Mouse (Mus musculus): ENCODE results near the gene Prkg1. TPM values are rescaled to one million over a fixed set of nuclear protein-coding genes. Genes with fewer than 3 reads are reported as not detected.
A peak's percentile ranks its signal among the peaks of the same experiment; 100 is the strongest.

Prkg1 gene
- total RNA-seq, 2 experiments from 2014 or later, result 13.8 to 20.2 TPM

DNA sequence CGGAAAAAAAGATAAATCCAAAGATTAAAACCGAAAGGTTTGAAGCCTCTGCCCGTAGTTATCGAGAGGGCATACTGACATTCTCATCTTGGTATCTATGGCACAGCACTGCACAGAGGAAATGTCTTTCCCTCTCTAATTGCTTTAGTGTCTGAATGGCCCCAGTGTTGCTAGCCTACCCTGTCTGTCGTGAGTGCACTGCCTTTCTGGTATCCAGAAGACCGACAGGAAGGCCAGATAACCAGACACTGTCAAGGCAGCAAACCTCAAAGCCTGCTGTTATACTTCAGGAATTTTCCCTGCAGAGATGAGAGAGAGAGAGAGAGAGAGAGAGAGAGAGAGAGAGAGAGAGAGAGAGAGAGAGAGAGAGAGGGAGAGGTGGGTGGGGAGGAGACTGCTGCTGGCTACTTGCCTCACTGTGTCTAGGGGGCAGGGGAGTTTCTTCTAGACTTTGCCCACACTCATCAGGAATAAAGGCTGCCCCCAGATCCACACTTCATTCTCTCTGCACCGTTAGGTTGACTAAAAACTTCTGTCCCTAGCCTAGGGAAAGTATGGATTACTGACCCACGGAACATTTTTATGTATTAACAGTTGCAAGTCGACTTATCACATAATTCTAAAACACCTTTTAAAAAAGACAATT, 10.1 kb downstream of the Prkg1 start:
- intact Hi-C loops (cut with DNase I), result loop anchor here (10.0 kb wide), 2 partner anchors 1090 to 1510 kb away; no protein-coding TSS in a partner anchor
- DNase-seq (ENCODE audit: low spot score in 2 of 2), result no peak

DNA sequence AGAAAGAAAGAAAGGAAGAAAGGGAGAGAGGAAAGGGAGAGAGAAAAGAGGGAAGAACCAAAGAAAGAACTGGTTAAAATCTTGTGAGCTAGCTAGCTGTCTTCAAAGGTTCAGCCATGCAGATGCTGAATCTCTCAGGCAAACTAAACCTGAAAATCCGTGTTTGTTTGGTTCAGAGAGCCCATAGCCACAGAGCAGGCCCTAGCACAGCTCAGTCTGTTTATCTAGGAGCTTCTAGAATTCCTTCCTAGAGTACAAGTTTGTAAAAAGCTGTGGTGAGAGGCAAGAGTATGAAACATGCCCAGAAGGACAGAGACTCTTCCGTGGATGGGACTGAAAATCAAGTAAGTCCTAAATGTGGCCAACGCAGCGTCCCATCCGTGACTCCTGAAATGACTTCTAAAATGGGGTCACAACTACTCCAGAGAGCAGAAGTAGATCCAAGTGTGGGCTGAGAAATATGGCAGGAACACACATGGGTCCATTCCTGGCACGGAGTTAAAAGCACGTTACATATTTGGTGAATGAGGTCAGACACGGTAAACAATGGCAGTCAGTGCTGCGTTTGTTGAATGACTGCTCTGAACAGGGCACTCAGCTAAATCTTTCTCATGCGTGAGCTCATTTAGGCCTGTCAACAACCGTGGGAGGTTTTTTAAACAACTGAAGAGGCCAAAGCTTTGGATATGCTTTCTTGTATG, 13.7 kb downstream of the Prkg1 start:
- intact Hi-C loops (cut with DNase I), result loop anchor here (10.0 kb wide), 2 partner anchors 1086 to 1506 kb away; no protein-coding TSS in a partner anchor
- no peak for DNase-seq (ENCODE audit: low spot score in 2 of 2)

DNA sequence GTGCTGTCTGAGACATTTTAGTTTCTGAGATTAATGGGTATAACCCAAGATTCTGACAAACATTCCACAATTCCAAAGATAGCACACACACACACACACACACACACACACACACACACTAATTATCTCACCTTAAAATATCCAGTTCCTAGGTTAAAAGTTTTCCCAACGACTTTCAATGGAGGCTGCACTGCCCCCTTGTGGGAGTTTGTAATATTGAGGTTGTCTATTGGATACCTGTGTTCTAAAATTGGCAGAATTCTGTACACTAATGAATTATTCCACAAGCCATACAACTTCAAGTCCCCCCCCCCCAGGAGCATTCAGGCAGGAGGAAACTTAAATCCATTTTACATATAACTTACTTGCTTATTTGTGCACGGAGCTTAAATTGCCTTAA, 18.2 kb downstream of the Prkg1 start:
- intact Hi-C loops (cut with DNase I), result loop anchor here (5.0 kb wide), 1 partner anchor 904 kb away; no protein-coding TSS in a partner anchor
- peak in 1 of 2 experiments; percentile 14 for DNase-seq (ENCODE audit: low spot score in 2 of 2)

DNA sequence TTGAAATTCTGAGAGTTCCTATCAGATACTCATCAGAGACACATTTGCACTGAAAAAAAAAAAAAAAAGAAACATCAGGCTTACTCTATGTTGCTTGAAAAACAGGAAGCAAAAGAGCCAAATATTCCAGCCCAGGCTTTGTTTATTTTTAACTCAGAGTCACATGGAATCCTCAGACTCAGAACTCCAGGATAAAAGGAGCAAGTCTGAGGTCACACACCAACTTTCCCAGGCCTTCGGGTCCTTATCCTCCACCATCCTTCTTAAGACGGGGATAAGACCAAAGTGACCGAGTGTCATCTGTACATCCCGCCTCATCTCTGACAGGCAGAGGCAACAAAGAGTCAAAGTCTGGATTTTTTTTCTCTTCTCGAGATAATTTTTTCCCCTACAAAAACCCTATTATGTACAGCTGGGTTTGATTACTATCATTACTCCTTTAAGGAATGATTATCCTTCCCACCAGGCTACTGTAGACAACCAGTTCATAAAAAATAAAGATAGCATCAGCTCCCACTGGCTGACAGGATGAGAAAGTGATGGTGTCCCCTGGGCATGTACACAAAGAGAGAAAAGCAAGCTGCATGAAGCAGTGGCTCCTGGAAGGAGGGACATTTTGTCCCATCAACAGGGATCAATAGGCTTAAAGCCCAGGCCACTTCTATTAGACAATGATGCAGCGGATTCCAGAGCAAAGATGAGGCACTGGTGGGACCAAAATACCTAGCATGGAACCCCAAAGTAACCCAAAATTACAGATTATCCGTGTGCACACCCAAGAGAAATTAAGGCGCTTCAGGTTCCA, 21.4 kb downstream of the Prkg1 start:
- intact Hi-C loops (cut with DNase I), result no loop called here
- no peak for DNase-seq (ENCODE audit: low spot score in 2 of 2)

DNA sequence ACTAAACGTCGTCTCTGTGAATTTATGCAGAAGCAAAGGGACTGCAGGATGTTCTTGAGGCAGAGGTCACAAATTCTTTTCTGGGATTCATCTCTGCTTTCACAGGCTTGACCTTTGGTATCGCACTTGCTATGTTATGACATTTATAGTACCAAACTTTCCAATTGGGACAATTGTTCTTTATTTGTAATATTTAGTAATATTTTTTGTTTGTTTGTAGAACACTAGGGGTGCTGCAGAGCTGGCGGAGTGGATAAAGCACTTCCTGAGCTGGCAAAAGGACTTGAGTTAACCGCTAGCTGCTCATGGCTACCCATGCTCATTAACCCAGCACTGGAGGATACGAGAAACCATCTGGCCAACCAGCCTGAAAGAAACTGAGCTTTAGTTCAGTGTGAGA, 49.9 kb downstream of the Prkg1 start:
- no peak for DNase-seq (ENCODE audit: low spot score in 2 of 2)
- intact Hi-C loops (cut with DNase I), result no loop called here

DNA sequence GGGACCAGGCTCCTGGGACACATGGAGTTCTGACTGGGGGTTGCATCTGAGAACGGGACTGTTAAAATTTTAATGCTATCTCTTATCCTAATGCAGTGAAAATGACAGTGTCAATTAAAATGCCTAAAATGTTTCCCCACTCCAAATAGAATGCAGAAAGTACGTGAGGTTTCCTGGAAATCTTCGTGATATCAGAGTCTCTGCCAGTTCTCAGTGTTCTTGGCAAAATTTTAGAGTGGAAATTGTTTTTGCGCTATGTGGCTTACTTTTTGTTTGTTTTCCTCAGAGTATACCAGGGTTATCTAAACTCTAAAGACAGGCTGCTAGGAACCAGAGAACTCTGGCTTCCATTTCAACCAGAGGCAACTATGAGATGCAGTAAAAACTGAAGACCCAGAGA, 50.4 kb downstream of the Prkg1 start:
- intact Hi-C loops (cut with DNase I), result no loop called here
- no peak for DNase-seq (ENCODE audit: low spot score in 2 of 2)

DNA sequence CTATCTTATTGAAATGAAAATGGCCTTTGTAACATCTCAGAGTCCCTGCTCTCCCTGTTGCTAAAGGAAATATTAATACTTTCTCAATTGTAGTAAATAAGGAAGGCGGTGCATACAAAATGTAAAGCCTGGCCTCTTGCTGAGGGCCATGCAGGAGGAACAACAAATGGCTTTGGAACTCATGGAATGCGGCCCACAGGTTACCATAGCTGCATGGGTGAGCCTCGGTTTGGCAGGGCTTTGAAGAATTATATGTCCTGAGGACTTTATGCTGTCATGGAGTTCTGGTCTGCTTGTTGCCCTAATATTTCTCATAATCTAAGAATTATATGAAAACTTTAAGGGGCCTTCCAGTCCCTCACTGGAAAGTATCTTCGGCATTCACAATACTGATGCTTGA, 51.5 kb downstream of the Prkg1 start:
- no peak for DNase-seq (ENCODE audit: low spot score in 2 of 2)
- intact Hi-C loops (cut with DNase I), result no loop called here

DNA sequence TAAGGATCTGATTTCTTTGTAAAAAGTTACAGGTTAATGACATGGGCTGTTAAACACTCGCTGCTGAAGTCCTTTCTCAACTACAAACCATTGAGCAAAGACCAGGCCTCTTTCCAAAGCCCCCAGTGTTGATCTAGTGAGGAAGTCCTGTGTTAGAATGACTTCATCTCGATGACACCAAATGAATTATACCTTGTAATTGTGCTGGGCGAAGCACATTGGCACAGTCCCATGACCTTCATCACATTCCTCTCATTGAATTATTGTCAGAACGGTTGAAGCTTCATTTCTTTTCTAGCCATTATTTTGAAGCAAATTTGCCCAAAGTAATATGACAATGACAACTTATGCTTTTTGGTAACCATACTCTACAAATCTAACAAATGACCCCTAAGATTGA, 54.5 kb downstream of the Prkg1 start:
- DNase-seq (ENCODE audit: low spot score in 2 of 2), result no peak
- intact Hi-C loops (cut with DNase I), result no loop called here

DNA sequence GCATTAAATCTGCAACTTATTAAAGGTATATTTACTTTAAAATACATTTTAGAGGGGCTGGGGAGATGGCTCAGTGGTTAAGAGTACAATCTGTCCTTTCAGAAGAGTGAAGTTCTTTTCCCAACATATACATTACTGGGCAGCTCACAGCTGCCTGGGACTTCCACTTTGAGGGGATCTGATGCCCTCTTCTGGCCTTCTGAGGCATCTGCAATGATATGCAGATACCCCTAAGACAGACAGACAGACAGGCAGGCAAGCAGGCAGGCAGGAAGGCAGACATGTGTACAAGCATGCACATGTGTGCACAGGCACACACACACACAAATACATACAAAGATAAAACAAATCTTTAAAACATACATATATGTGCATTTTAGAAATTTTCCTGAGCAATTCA, 60.8 kb downstream of the Prkg1 start:
- no peak for DNase-seq (ENCODE audit: low spot score in 2 of 2)
- intact Hi-C loops (cut with DNase I), result no loop called here

DNA sequence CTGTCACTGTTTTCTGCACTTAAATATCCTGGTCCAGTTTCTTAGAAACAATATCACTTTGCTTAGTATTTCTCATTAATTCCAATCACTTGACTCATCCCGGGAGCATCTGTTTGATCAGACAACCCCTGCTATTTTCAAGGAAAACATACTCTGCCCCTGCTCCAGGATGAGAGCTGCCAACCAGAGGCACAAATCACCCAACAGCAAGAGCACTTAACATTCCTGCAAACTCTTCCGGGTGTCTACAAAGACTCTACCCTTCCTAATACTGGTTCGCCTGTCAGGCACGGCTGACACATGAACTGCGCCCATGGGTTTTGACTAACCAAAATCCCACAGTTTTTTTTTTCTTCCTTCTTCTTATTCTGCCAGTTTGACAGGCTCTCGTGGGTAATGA, 65.9 kb downstream of the Prkg1 start:
- no peak for DNase-seq (ENCODE audit: low spot score in 2 of 2)
- intact Hi-C loops (cut with DNase I), result no loop called here

DNA sequence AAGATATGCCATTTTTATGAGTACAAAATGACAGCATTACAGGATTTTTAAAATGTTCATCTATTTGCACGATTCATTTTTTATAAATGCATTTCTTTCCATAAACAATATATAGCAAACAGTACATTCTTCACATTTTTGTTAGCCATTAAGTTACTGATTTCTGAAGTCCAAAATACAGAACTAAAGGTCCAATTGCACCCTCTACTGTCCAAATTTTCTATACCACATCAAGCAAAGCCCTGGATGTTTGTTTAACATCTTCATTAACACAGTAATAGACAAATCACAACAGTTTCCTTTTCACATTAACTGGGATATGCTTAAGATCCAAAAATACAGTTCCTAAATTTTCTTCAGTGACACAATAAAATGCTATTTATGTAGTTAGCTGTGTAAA, 84.0 kb downstream of the Prkg1 start:
- intact Hi-C loops (cut with DNase I), result loop anchor here (5.0 to 10.0 kb wide), 3 partner anchors 339 to 1016 kb away; no protein-coding TSS in a partner anchor
- no peak for DNase-seq (ENCODE audit: low spot score in 2 of 2)

DNA sequence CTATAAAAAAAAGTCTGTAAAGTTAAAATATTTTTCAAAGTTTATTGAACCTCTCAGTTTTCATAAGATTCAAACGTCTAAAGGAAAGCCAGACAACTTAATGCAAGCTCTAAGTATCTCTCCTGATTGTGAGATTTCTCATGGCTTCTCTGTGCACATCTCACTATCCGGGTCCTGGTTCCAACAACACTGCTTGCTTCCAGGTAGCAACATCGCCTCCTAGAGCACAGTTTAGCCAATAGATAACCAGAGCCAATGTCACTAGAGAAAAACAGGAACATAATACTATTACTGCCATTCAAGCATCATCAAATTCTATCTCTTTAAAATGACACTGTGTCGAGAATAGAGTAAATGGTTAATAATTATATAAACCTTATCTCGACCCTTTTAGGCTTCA, 86.5 kb downstream of the Prkg1 start:
- no peak for DNase-seq (ENCODE audit: low spot score in 2 of 2)
- intact Hi-C loops (cut with DNase I), result no loop called here

DNA sequence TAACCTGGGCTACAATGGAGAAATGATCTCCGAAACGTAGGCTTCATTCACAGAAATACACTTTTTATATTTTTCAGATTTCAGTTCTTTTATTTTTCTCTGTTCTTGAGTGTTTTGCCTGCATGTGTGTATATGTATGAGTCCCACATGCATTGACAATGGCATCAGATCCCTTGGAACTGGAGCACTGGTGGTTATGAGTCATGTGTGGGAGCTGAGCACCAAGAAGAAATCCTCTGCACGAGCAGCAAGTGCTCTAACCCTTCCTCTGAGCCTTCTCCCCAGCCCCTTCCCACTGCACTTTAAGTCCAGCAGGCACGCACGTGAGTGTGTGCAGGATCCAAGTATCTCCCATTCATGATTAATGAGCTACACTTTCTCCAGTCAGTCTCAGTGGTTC, 93.1 kb downstream of the Prkg1 start:
- DNase-seq (ENCODE audit: low spot score in 2 of 2), result no peak
- intact Hi-C loops (cut with DNase I), result no loop called here

DNA sequence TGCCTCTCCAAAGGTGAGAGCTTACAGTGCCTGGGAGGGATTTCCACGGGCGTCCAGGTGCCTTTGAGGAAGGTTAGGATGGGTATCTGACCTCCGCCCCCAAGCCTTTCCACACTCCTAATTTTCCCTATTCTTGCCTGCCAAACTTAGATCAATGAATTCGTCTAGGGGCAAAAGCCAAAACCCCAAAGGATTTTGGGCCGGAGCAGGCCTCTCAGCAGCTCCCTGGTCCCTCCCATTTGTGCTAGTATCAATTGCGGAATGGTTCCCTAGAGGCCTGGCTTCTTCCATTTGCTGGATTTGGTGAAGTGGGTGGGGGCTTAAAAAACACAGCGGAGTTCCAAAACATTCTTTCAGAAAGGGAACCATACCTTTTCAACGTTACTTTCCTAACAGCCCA, 99.8 kb downstream of the Prkg1 start:
- intact Hi-C loops (cut with DNase I), result loop anchor here (10.0 kb wide), 2 partner anchors 130 to 580 kb away; partner anchors contain the start of gene Cstf2t
- DNase-seq (ENCODE audit: low spot score in 2 of 2), result peak in 1 of 2 experiments; percentile 18

DNA sequence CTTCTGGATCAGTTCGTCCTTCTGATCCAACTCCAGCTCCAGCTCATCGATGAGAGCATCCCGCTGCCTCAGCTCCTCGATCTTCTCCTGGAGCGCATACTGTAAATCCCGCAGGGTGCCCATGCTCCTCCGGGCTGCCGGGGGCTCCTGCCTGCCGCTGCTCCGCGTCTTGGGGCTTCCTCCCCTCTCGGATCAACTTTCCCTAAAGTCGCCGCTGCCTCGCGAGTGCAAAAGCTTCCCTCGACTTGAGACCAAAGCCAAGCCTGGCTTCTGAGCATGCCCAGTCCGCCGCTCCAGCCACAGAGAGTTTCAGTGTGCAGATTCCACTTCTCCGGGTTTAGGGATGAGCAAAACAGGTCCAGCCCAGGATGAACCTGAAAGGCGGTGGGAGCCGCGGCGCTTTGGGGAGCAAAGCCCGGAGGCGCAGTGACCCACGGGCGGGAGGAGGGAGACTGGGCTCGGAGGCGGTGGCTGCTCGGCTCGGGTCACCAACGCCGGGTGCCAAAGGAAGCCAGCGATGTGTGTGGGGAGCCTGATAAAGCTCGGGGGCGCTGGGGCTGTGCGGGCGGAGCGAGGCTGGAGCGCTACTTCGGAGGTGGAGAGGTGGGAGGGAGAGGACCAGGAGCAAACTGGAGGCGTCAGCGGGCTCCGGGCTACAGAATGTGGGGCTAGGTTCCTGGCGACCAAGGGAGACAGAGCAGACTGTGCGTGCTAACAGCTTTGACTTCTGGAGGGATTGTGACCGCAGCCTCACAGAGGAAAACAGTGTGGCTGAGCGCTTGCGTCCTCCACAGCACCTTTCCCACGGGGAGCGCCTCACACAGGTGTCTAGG, 100.5 kb downstream of the Prkg1 start:
- intact Hi-C loops (cut with DNase I), result loop anchor here (5.0 to 10.0 kb wide), 3 partner anchors 130 to 580 kb away; partner anchors contain the start of gene Cstf2t
- DNase-seq (ENCODE audit: low spot score in 2 of 2), result peak; percentile 74 to 75

DNA sequence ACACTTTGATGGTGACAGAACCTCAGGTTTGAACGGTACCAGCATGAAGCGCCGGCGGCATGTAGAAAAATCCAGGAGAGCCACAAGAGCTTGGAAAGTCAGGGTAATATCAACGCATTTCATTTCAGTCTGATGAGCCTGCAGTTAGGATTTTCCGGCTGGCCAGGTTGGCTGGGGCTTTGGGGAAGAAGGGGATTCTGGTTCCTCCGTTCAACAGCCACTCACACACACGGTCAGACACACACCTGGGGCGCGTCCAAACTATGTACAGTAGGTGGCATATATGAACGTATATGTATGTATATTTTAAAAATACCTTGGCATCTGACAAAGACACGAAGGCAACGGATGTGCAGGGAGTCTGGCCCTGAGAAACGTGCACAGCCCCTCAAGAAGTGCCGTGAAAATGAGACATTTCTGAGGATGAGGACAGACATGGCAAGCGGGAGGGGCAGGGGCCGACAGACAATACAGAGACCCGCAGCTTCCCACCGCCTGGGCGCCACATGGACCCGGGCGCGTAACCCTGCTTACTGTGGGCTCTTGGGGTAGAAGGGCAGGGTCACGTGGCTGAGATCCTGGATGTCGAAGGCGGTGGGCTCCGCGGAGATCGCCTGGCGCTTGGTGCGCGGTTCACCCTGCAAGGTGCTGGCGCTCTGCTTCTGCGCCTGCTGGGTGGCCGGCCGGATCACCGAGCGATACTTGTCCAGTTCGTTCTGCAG, 101.2 kb downstream of the Prkg1 start:
- intact Hi-C loops (cut with DNase I), result loop anchor here (5.0 to 10.0 kb wide), 3 partner anchors 129 to 579 kb away; partner anchors contain the start of gene Cstf2t
- DNase-seq (ENCODE audit: low spot score in 2 of 2), result peak; percentile 37 to 61

DNA sequence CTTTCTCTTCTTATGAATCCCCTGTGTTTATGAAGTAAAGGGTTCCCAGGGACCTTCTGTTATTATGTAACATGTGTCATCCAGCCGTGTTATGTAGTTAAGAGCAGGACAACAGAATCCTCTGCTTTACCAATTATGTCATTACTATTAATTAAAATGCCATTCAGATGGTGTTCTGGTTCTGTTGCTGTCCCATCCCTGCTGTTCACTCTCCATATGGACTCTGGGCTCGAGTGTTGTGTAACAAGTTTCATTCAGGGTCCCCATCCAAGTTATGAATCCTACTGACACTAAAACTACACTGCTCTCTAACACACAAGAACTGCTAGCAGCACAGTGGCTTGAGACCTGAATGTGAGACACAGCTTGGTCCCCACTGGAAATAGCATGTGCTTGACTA, 102.0 kb downstream of the Prkg1 start:
- DNase-seq (ENCODE audit: low spot score in 2 of 2), result no peak

DNA sequence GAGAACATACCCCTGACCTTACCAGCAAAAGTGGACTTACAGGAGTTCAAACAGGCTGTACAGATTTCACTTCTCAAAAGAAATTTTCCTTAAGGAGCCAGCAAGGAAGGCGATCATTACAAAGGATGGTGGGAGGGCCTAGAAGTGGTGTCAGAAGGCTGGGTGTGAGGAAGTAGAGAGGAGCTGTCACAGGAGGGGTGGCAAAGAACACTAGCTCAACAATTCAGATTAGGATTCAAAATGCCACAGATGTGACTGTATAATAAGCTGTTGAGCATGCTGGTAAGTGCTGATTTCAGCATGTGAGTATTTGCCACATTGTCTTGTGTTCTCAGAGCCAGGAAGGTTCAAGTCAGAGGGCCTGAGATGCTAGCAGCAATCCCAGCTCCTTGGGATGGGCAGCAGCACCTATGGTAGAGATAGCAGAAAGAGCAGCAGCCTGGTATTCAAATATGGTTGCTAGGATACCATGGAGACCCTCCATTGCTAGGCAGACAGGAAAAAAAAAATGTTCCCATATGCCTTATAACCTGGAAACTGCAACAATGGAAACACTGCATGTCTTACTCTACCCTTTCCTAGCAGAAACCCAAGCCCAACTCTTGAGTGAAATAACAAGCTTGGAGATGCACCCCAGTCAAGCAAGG, 106.0 kb downstream of the Prkg1 start:
- intact Hi-C loops (cut with DNase I), result no loop called here
- no peak for DNase-seq (ENCODE audit: low spot score in 2 of 2)

More for the DNA sequence above, 102.0 kb downstream of the Prkg1 start:
- intact Hi-C loops (cut with DNase I), result loop anchor here (5.0 to 10.0 kb wide), 3 partner anchors 128 to 578 kb away; partner anchors contain the start of gene Cstf2t

Data from left cerebral cortex, postnatal 36 days (tissue).